Mouse (Mus musculus): ENCODE measurements around the gene Vmn2r19. TPM values are rescaled to one million over a fixed set of nuclear protein-coding genes. Genes with fewer than 3 reads are reported as not detected.
"Not testable (repeated sequence)": the region's sequence is repeated elsewhere in the genome, so short reads cannot be mapped to it uniquely, and the experiment has no call there.

The Vmn2r19 gene
- total and polyA plus RNA-seq, 3 experiments = not detected

- no peak for TF ChIP-seq GABPA (IDR thresholded peaks at IDR 0.05; ENCODE audit: low read depth, low read length)
- peak; percentile 93 for TF ChIP-seq ETS1 (IDR thresholded peaks at IDR 0.05; ENCODE audit: low read depth, low read length)
- TF ChIP-seq SMC3 (IDR thresholded peaks at IDR 0.05; ENCODE audit: low read depth, low read length) = no peak
Observed at GRCm38 (mm10) chr6:123292751-123293400, 15.3 kb upstream of the Vmn2r19 start (continued).

- not testable (repeated sequence) for DNase-seq (ENCODE audit: low read depth, low spot score); H3K27me3 ChIP-seq (ENCODE audit: control insufficient read depth in 1 of 2, insufficient read depth in 2 of 2, low read length in 2 of 2); H3K79me2 ChIP-seq (ENCODE audit: control insufficient read depth, insufficient read depth, low read length, poor library complexity); H3K9me3 ChIP-seq (replicated peaks; ENCODE audit: insufficient read depth, low read length)
- Histone ChIP-seq H3K27ac (ENCODE audit: control insufficient read depth, low read depth, low read length) (peak overlapping the region; percentile 84), H3K4me3 (ENCODE audit: control insufficient read depth in 1 of 2, insufficient read depth in 1 of 2, low read depth in 2 of 2, low read length in 2 of 2) (peak overlapping the region; percentile 40 to 55), H3K36me3 (ENCODE audit: control insufficient read depth in 1 of 2, insufficient read depth in 2 of 2, low read length in 2 of 2) (peaks cover 0 to 26% of the 10 kb centered on the region in 2 experiments; a peak in 2 of 4 replicates), H3K9ac (ENCODE audit: control insufficient read depth, low read depth, low read length, poor library complexity, severe bottlenecking) (peak overlapping the region; percentile 60), H3K4me1 (ENCODE audit: control insufficient read depth in 1 of 2, insufficient read depth in 2 of 2, low read length in 2 of 2) (peaks cover 16 to 21% of the 10 kb centered on the region in 2 experiments)
Observed at GRCm38 (mm10) chr6:123293509-123293908, 14.6 kb upstream of the Vmn2r19 start.

DNA sequence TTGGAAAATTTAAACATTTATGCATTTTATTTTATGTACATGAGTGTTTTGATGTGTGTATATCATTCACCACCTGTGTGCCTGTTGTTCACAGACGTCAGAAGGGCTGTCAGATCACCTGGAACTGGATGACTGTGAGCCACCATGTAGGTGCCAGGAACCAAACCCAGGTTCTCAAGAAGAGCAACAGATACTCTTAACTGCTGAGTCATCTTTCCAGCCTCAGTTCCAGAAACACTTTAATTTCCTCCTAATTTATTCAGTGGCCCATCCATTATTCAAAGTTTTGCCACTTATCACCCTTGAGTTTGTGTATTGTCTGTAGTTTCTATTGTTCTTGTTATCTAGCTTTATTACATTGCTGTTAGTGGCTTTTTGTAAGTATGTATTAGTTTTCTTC lies 11.4 kb upstream of the Vmn2r19 start:
- Histone ChIP-seq H3K9ac (ENCODE audit: control insufficient read depth, low read depth, low read length, poor library complexity, severe bottlenecking) (no peak overlapping the region), H3K27ac (ENCODE audit: control insufficient read depth, low read depth, low read length) (no peak overlapping the region), H3K4me1 (ENCODE audit: control insufficient read depth in 1 of 2, insufficient read depth in 2 of 2, low read length in 2 of 2) (peaks cover 11 to 12% of the 10 kb centered on the region in 2 experiments), H3K36me3 (ENCODE audit: control insufficient read depth in 1 of 2, insufficient read depth in 2 of 2, low read length in 2 of 2) (peaks cover 0 to 10% of the 10 kb centered on the region in 2 experiments; a peak in 2 of 4 replicates), H3K4me3 (ENCODE audit: control insufficient read depth in 1 of 2, insufficient read depth in 1 of 2, low read depth in 2 of 2, low read length in 2 of 2) (no peak overlapping the region), H3K79me2 (ENCODE audit: control insufficient read depth, insufficient read depth, low read length, poor library complexity) (no peaks in the 10 kb centered on the region), H3K27me3 (ENCODE audit: control insufficient read depth in 1 of 2, insufficient read depth in 2 of 2, low read length in 2 of 2) (no peaks in the 10 kb centered on the region), H3K9me3 (replicated peaks; ENCODE audit: insufficient read depth, low read length) (no peaks in the 10 kb centered on the region)
- DNase-seq (ENCODE audit: low read depth, low spot score) = peak; percentile 14
- TF ChIP-seq MAFK (IDR thresholded peaks at IDR 0.05; ENCODE audit: borderline replicate concordance, low read depth, low read length) = peak; percentile 41; the same call in 1 of the 2 replicates
- TF ChIP-seq MYC (IDR thresholded peaks at IDR 0.05; ENCODE audit: low read depth, low read length) = no peak
- TF ChIP-seq RAD21 (IDR thresholded peaks at IDR 0.05; ENCODE audit: low read depth, low read length) = no peak
- no peak for TF ChIP-seq MAX (IDR thresholded peaks at IDR 0.05; ENCODE audit: low read length)

DNA sequence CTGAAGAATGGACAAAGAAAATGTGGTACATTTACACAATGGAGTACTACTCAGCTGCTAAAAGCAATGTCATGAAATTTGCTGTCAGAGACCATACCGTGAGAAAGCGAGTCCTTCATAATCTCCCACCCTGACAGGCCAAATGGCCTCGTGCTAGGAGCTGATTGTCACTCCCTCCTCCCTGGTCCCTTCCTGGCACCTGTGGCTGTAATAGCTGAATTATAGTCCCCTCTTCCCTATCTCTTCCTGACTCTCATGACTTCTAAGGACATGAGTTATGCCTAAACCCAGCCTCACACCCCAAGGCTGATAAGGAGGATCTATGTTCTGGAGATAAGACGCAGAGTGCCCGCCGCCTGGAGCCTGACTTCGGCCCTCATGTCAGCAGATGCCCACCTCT lies 1.8 kb upstream of the Vmn2r19 start:
- not testable (repeated sequence) for H3K79me2 ChIP-seq (ENCODE audit: control insufficient read depth, insufficient read depth, low read length, poor library complexity); DNase-seq (ENCODE audit: low read depth, low spot score); H3K4me3 ChIP-seq (ENCODE audit: control insufficient read depth in 1 of 2, insufficient read depth in 1 of 2, low read depth in 2 of 2, low read length in 2 of 2); H3K36me3 ChIP-seq (ENCODE audit: control insufficient read depth in 1 of 2, insufficient read depth in 2 of 2, low read length in 2 of 2); H3K4me1 ChIP-seq (ENCODE audit: control insufficient read depth in 1 of 2, insufficient read depth in 2 of 2, low read length in 2 of 2); H3K27me3 ChIP-seq (ENCODE audit: control insufficient read depth in 1 of 2, insufficient read depth in 2 of 2, low read length in 2 of 2); H3K27ac ChIP-seq (ENCODE audit: control insufficient read depth, low read depth, low read length); H3K9ac ChIP-seq (ENCODE audit: control insufficient read depth, low read depth, low read length, poor library complexity, severe bottlenecking); H3K9me3 ChIP-seq (replicated peaks; ENCODE audit: insufficient read depth, low read length)
